Mouse (Mus musculus) limb, embryonic 12.5 days (tissue): ENCODE measurements around the gene Pim3. TPM values are rescaled to one million over a fixed set of nuclear protein-coding genes. Genes with fewer than 3 reads are reported as not detected.

Experiments used
- ATAC-seq: fragments of 200-750 bp; cut with Nextera tagmentation; 2 replicates; pipeline ENCODE4 v1.8.0; 2017; ENCODE audit warnings: low read depth, moderate TSS enrichment; ENCODE audit not compliant: insufficient number of reproducible peaks, insufficient read depth, low FRiP score, low TSS enrichment
- H3K27ac ChIP-seq: fragments of 300-500 bp; sonication (generic); 2 replicates; pipeline ENCODE4 v1.5.1; 2016; ENCODE audit warnings: mild to moderate bottlenecking, moderate library complexity
- H3K27me3 ChIP-seq: fragments of 300-500 bp; sonication (generic); 2 replicates; pipeline ENCODE4 v1.6.1; 2016; ENCODE audit warnings: mild to moderate bottlenecking, moderate library complexity
- H3K36me3 ChIP-seq: fragments of 300-500 bp; sonication (generic); 2 replicates; pipeline ENCODE4 v1.6.1; 2016; ENCODE audit warnings: mild to moderate bottlenecking, moderate library complexity
- H3K4me1 ChIP-seq: fragments of 300-500 bp; sonication (generic); replicated peaks from 2 replicates; pipeline ENCODE4 v1.6.1; 2016
- H3K4me2 ChIP-seq: fragments of 300-500 bp; sonication (generic); 2 replicates; pipeline ENCODE4 v1.6.1; 2016; ENCODE audit warnings: mild to moderate bottlenecking, moderate library complexity
- H3K4me3 ChIP-seq: fragments of 300-500 bp; sonication (generic); replicated peaks from 2 replicates; pipeline ENCODE4 v1.5.1; 2016; ENCODE audit warnings: mild to moderate bottlenecking
- H3K9ac ChIP-seq: fragments of 300-500 bp; sonication (generic); replicated peaks from 2 replicates; pipeline ENCODE4 v1.6.1; 2016; ENCODE audit warnings: mild to moderate bottlenecking, moderate library complexity
- H3K9me3 ChIP-seq: fragments of 300-500 bp; sonication (generic); 2 replicates; pipeline ENCODE4 v1.6.1; 2016; ENCODE audit warnings: mild to moderate bottlenecking, moderate library complexity
- WGBS: fragments of 180-500 bp; shearing (Covaris S2); methylation state at CpG from one replicate; pipeline ENCODE4 v1.1.7; 2016; 5-methylcytosine and 5-hydroxymethylcytosine counted together
- polyA plus RNA-seq: library from polyadenylated mRNA; unstranded; fragments of >200 nt; fragmentation: Nextera tagmentation; extraction: Ambion mirVana; gene quantifications from 2 replicates; pipeline ENCODE4 v1.2.1, GENCODE M21; 2016

Gene Pim3
- polyA plus RNA-seq, 1 experiment from 2014 or later = 53.9 TPM

GRCm38 (mm10) chr15:88885376-88885775 lies 23.4 kb downstream of the Pim3 start:
- Histone ChIP-seq H3K36me3 (no peaks in the 10 kb centered on the region), H3K4me3 (no peak overlapping the region), H3K27me3 (peaks cover 18% of the 10 kb centered on the region), H3K27ac (no peak overlapping the region), H3K9me3 (no peaks in the 10 kb centered on the region), H3K4me1 (peaks cover 7% of the 10 kb centered on the region; the same call in 1 of the 2 replicates), H3K4me2 (no peak overlapping the region), H3K9ac (no peak overlapping the region)
- WGBS = 82% methylated on average over 6 of the region's 6 CpGs
- ATAC-seq = no peak

GRCm38 (mm10) chr15:88889032-88889431 lies 27.0 kb downstream of the Pim3 start:
- H3K27me3 ChIP-seq = peaks cover 27% of the 10 kb centered on the region
- 80% methylated on average over 3 of the region's 3 CpGs for WGBS
- no peak overlapping the region for H3K4me2 ChIP-seq
- no peak for ATAC-seq
- no peak overlapping the region for H3K27ac ChIP-seq
- no peak overlapping the region for H3K9ac ChIP-seq
- H3K4me1 ChIP-seq = 0 out of 2 replicates have a peak, but pooled peaks cover 5% of the 10 kb centered on the region
- no peaks in the 10 kb centered on the region for H3K36me3 ChIP-seq
- no peak overlapping the region for H3K4me3 ChIP-seq
- no peaks in the 10 kb centered on the region for H3K9me3 ChIP-seq

GRCm38 (mm10) chr15:88889994-88890393 lies 28.0 kb downstream of the Pim3 start:
- Histone ChIP-seq H3K9me3 (no peaks in the 10 kb centered on the region), H3K27ac (no peak overlapping the region), H3K4me3 (peak overlapping the region; percentile 50; the same call in 1 of the 2 replicates), H3K4me2 (peak overlapping the region; percentile 91), H3K4me1 (0 out of 2 replicates have a peak, but pooled peaks cover 5% of the 10 kb centered on the region), H3K36me3 (no peaks in the 10 kb centered on the region), H3K9ac (no peak overlapping the region), H3K27me3 (peaks cover 27% of the 10 kb centered on the region)
- ATAC-seq = no peak
- WGBS = 82% methylated on average over 3 of the region's 3 CpGs

GRCm38 (mm10) chr15:88890751-88891675 lies 29.0 kb downstream of the Pim3 start:
- WGBS = 3% methylated on average over 36 of the region's 41 CpGs
- Histone ChIP-seq H3K4me1 (0 out of 2 replicates have a peak, but pooled peaks cover 5% of the 10 kb centered on the region), H3K4me3 (peak overlapping the region; percentile 50), H3K9me3 (no peaks in the 10 kb centered on the region), H3K27ac (no peak overlapping the region), H3K36me3 (no peaks in the 10 kb centered on the region), H3K4me2 (peak overlapping the region; percentile 91), H3K9ac (peak overlapping the region; percentile 63), H3K27me3 (peaks cover 27% of the 10 kb centered on the region)
- ATAC-seq = peak; percentile 89

GRCm38 (mm10) chr15:88891676-88892040 lies 29.7 kb downstream of the Pim3 start:
- 70% methylated on average over 8 of the region's 8 CpGs for WGBS
- no peaks in the 10 kb centered on the region for H3K9me3 ChIP-seq
- peak overlapping the region; percentile 50; the same call in 1 of the 2 replicates for H3K4me3 ChIP-seq
- no peak for ATAC-seq
- H3K27me3 ChIP-seq = peaks cover 27% of the 10 kb centered on the region
- H3K4me1 ChIP-seq = 0 out of 2 replicates have a peak, but pooled peaks cover 5% of the 10 kb centered on the region
- H3K27ac ChIP-seq = no peak overlapping the region
- no peak overlapping the region for H3K9ac ChIP-seq
- no peaks in the 10 kb centered on the region for H3K36me3 ChIP-seq
- H3K4me2 ChIP-seq = peak overlapping the region; percentile 91; the same call in 1 of the 2 replicates

- 84% methylated on average over 1 of the region's 1 CpGs for WGBS
- Histone ChIP-seq H3K4me3 (no peak overlapping the region), H3K4me2 (no peak overlapping the region), H3K27ac (no peak overlapping the region), H3K4me1 (0 out of 2 replicates have a peak, but pooled peaks cover 5% of the 10 kb centered on the region), H3K36me3 (no peaks in the 10 kb centered on the region), H3K9me3 (no peaks in the 10 kb centered on the region), H3K27me3 (peaks cover 27% of the 10 kb centered on the region), H3K9ac (no peak overlapping the region)
- ATAC-seq = no peak
These were observed 30.3 kb downstream of the Pim3 start for GRCm38 (mm10) chr15:88892252-88892651.

GRCm38 (mm10) chr15:88892876-88893275 lies 30.9 kb downstream of the Pim3 start:
- Histone ChIP-seq H3K27me3 (peaks cover 27% of the 10 kb centered on the region), H3K4me3 (no peak overlapping the region), H3K9me3 (no peaks in the 10 kb centered on the region), H3K4me1 (0 out of 2 replicates have a peak, but pooled peaks cover 5% of the 10 kb centered on the region), H3K36me3 (no peaks in the 10 kb centered on the region), H3K9ac (no peak overlapping the region), H3K4me2 (no peak overlapping the region), H3K27ac (no peak overlapping the region)
- WGBS = 80% methylated on average over 5 of the region's 5 CpGs
- ATAC-seq = no peak

- H3K9ac ChIP-seq = no peak overlapping the region
- no peak overlapping the region for H3K4me3 ChIP-seq
- no peak overlapping the region for H3K27ac ChIP-seq
- 0 out of 2 replicates have a peak, but pooled peaks cover 5% of the 10 kb centered on the region for H3K4me1 ChIP-seq
- peaks cover 14% of the 10 kb centered on the region for H3K27me3 ChIP-seq
- no peak for ATAC-seq
- H3K36me3 ChIP-seq = no peaks in the 10 kb centered on the region
- H3K9me3 ChIP-seq = no peaks in the 10 kb centered on the region
- H3K4me2 ChIP-seq = no peak overlapping the region
- WGBS = 63% methylated on average over 7 of the region's 7 CpGs
These were observed 33.1 kb downstream of the Pim3 start for GRCm38 (mm10) chr15:88895119-88895518.

- ATAC-seq = no peak
- Histone ChIP-seq H3K9me3 (no peaks in the 10 kb centered on the region), H3K4me1 (0 out of 2 replicates have a peak, but pooled peaks cover 5% of the 10 kb centered on the region), H3K9ac (no peak overlapping the region), H3K4me2 (no peak overlapping the region), H3K27ac (no peak overlapping the region), H3K36me3 (no peaks in the 10 kb centered on the region), H3K27me3 (peaks cover 9% of the 10 kb centered on the region; the same call in 1 of the 2 replicates), H3K4me3 (no peak overlapping the region)
- WGBS = 83% methylated on average over 6 of the region's 6 CpGs
These were observed 33.9 kb downstream of the Pim3 start for GRCm38 (mm10) chr15:88895891-88896290.

GRCm38 (mm10) chr15:88896341-88896980 lies 34.5 kb downstream of the Pim3 start:
- 83% methylated on average over 10 of the region's 10 CpGs for WGBS
- no peak overlapping the region for H3K4me2 ChIP-seq
- ATAC-seq = no peak
- H3K9me3 ChIP-seq = no peaks in the 10 kb centered on the region
- no peaks in the 10 kb centered on the region for H3K36me3 ChIP-seq
- no peaks in the 10 kb centered on the region for H3K4me1 ChIP-seq
- no peak overlapping the region for H3K9ac ChIP-seq
- no peak overlapping the region for H3K4me3 ChIP-seq
- no peak overlapping the region for H3K27ac ChIP-seq
- peaks cover 6% of the 10 kb centered on the region; the same call in 1 of the 2 replicates for H3K27me3 ChIP-seq

GRCm38 (mm10) chr15:88902200-88902875 lies 40.4 kb downstream of the Pim3 start:
- Histone ChIP-seq H3K4me2 (no peak overlapping the region), H3K9me3 (no peaks in the 10 kb centered on the region), H3K9ac (no peak overlapping the region), H3K27ac (no peak overlapping the region), H3K27me3 (no peaks in the 10 kb centered on the region), H3K4me3 (no peak overlapping the region), H3K4me1 (no peaks in the 10 kb centered on the region), H3K36me3 (no peaks in the 10 kb centered on the region)
- no peak for ATAC-seq
- 88% methylated on average over 15 of the region's 15 CpGs for WGBS
